Mouse (Mus musculus): Measurements from ENCODE around the gene Ifitm10.

- TF ChIP-seq POLR2A (IDR thresholded peaks at IDR 0.05; ENCODE audit: low read depth, low read length) (no peak), CTCF (IDR thresholded peaks at IDR 0.05; ENCODE audit: extremely low read depth, insufficient read length, insufficient replicate concordance, low read depth, low read length) (no peak)
Observed at GRCm38 (mm10) chr7:142331281-142331680, 42.3 kb downstream of the Ifitm10 start.

All from small intestine, adult 2 months (tissue).